Mouse (Mus musculus) spleen, postnatal 10 days (tissue): Measurements from ENCODE around the gene Ifi207.
A peak's percentile ranks its signal among the peaks of the same experiment; 100 is the strongest.
"Not testable (repeated sequence)": the region's sequence is repeated elsewhere in the genome, so short reads cannot be mapped to it uniquely, and the experiment has no call there.

Experiments
- DNase-seq, 2 experiments: peaks; one replicate each; pipeline ENCODE4 v3.0.0; 2021 to 2022; ENCODE audit warnings: low spot score in 2 of 2

Ifi207 gene

DNA sequence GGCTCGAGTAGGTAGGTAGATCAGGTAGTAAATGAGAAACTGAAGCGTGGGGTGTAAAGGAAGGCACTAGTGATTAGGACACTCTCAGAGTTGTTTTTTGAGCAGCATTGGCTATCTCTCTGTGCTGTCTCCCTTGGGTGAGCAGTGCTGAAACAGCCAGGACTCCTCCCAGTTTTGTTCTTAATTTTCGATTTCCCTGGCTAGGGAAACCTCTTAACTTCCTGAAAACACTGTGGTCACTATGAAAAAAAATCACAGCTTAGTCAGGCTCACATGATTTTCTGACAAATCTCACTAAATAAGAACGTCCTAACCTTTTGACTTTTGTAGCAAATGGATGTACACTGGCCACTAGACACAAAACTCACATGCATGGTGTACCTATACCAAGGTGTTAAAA is at the start of gene Ifi207:
Gene Ifi207 (minus strand): TSS at position 92 of the 400 bp plus-strand sequence.
- DNase-seq = no peak

GRCm38 (mm10) chr1:173773457-173773856 is 31.9 kb upstream of the Ifi207 start:
- DNase-seq = not testable (repeated sequence)

- not testable (repeated sequence) for DNase-seq
These were observed 25.5 kb upstream of the Ifi207 start, which contains the start of gene Ifi204 for GRCm38 (mm10) chr1:173766848-173767617. Gene Ifi204 (minus strand): TSS chr1:173766943.

GRCm38 (mm10) chr1:173760032-173760431 is 18.5 kb upstream of the Ifi207 start:
- not testable (repeated sequence) for DNase-seq

DNA sequence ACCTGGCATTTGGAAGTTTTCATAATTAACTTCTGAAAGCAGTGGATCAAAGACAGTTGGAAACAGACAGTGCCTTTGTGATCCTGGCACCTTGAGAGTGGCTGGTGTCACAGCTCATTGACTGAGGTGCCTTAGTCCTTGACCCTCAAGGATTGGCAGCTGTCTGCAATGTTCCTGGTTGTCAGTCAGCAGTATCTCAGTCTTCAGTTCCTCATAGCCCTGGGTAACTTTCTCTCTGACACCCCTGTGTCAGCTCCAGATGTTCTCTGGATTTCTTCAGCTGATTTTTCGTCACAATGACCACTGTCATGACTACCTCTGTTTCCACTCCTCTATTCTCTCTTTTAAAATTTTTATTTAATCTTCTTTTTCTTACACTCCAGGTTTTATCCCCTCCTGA is 715 bp upstream of the Ifi207 start:
- no peak for DNase-seq

DNA sequence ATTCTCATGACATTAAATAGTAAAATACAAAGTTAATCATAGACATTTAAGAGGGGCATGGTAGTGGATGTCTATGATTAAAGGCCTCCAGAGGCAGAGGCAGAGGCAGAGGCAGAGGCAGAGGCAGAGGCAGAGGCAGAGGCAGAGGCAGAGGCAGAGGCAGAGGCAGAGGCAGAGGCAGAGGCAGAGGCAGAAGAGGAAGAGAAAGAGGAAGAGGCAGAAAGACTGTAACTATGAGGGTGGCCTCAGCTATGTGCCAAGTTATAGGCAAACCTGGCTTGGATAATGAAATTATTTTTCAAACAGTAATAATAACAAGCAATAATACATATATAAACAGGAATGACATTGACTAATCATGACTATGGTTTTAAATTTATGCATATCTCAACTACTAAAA is 1.0 kb downstream of the Ifi207 start:
- no peak for DNase-seq

DNA sequence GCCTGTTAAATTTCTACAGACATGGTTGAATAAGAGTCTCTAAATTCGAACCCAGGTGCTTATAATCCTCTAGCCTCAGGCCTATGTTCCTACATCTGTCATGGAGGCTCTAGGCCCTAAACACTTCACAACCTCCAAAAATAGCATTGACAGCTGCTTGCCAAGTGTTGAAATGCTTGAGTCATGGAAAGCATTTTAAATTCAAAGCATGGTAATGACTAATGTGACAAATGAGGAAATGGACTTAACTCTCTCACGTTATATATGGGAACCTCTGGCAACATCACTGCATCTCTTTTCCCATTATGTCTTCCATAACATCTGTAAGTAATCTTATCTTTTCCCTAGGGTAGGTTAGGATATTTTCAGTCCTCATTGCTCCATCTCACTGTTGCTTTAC is 4.6 kb downstream of the Ifi207 start:
- no peak for DNase-seq

DNA sequence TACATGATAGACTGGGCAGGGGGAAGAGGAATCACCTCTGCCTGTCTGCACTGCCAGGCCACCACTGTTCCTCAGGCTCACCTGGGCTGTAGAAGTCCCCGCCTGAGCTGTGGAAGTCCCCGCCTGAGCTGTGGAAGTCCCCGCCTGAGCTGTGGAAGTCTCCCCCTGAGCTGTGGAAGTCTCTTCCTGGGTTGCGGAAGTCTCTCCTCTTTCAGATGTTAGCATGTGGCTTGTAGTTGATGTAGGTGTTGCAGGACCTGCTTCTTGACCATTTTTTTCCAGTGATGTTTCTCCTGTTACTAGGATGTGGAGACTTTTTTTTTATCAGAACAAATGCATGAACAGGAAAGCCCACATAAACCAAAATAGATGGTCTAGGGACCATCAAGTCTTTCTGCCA is 6.5 kb downstream of the Ifi207 start:
- DNase-seq = not testable (repeated sequence)

DNA sequence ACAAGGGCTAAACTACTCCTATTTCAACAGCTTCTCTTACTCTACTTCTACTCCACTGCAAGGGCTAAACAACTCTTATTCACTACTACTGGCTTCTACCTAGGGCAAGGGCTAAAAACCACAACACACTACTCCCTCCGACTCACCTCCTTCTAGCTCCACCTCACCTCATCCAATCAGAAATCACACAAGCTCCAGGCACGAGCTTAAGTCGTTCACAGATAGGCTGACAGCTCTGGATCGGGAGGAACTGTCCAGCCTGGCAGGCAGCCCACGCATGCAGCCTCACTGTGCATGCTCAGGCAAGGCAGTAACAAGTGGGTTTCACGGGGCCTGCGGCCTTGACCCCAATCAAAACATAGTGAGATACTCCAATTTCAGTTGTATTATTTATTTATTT is 8.3 kb downstream of the Ifi207 start:
- no peak for DNase-seq

- DNase-seq = no peak
These were observed 47.3 kb downstream of the Ifi207 start for GRCm38 (mm10) chr1:173694270-173694669.

DNA sequence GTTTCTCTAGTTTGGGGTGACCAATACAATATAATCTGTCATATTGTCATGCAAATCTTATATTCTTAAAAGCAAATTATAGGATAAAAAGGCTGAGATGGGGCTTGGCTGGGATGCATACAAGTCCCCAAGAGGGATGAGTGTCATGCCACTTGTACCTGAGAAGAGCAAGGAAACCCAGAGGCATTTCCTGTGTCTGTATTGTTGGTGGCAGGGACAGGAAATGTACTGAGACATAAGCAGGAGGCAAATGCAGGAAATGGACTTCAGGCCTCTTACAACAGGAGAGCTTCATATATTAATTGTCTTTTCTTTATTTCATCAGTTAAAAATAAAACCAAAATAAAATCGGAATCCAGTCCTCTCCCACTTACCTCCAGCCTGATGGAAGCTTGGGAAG is 62.9 kb downstream of the Ifi207 start:
- not testable (repeated sequence) for DNase-seq

DNA sequence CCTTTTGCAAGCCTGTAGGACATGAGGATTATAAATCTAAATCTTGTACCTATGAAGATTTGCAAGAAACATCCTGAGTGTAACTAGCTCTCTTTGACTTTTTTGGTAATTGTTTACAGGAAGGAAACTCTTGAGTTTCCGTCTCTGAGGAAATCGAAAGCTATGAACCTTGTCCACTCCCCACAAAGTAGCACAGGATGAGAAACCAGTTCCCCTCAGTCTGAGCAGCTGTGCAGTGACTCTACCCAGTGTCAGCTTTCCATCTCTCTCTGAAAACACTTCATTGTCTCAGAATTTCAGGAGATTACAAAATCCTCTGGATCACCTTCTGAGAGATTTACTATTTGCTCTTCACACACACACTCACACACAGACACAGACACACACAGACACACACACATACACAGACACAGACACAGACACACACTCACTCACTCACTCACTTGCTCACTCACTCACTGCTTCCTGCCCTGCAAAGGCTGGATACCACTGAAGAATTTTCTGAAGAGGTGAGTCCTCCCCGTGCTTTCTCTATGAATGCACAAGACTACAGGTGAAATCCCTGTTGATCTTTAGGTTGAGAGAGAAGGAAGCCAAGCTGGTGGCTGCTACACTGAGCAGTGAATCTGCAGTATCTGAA is 68.0 kb downstream of the Ifi207 start, which contains the start of gene Ifi208:
Gene Ifi208 (plus strand): TSS at position 218 of the 640 bp plus-strand sequence.
- DNase-seq = peak in 1 of 2 experiments; percentile 14
